Mouse (Mus musculus): ENCODE measurements around the gene Mrln. TPM values are rescaled to one million over a fixed set of nuclear protein-coding genes. Genes with fewer than 3 reads are reported as not detected.

Mrln gene
- polyA plus RNA-seq, 1 experiment from 2014 or later = 11.0 TPM

Other genes with a start within 250 kb of the Mrln start
- gene Ccdc6, start 107.5 kb upstream of the Mrln start, polyA plus RNA-seq (2014; fragmentation: Nextera tagmentation; extraction: Ambion mirVana) = 21.6 and 23.4 TPM in 2 replicates
- 0.68 and 0.69 TPM in 2 replicates for gene Slc16a9, start 40.4 kb downstream of the Mrln start, polyA plus RNA-seq (2014; fragmentation: Nextera tagmentation; extraction: Ambion mirVana)
- 11.4 and 11.9 TPM in 2 replicates for gene Fam13c, start 235.8 kb downstream of the Mrln start, polyA plus RNA-seq (2014; fragmentation: Nextera tagmentation; extraction: Ambion mirVana)

Measured in neural tube, embryonic 11.5 days (tissue).